Mouse (Mus musculus) embryonic facial prominence, embryonic 11.5 days (tissue): Measurements from ENCODE around the gene Neu1. TPM values are rescaled to one million over a fixed set of nuclear protein-coding genes. Genes with fewer than 3 reads are reported as not detected.
"Not testable (repeated sequence)": the region's sequence is repeated elsewhere in the genome, so short reads cannot be mapped to it uniquely, and the experiment has no call there.

Source experiments
- ATAC-seq: fragments of 200-750 bp; cut with Nextera tagmentation; replicated peaks from 2 replicates; pipeline ENCODE4 v1.8.0; 2017; ENCODE audit warnings: low read depth; ENCODE audit not compliant: insufficient number of reproducible peaks, low FRiP score, low TSS enrichment
- DNase-seq: peaks from one replicate; pipeline ENCODE4 v3.0.0-alpha.2; 2015; ENCODE audit warnings: low spot score
- H3K27ac ChIP-seq: fragments of 300-500 bp; sonication (generic); replicated peaks from 2 replicates; pipeline ENCODE4 v1.5.1; 2014; ENCODE audit warnings: mild to moderate bottlenecking, low read depth, low read length, control low read depth
- H3K27me3 ChIP-seq: fragments of 300-500 bp; sonication (generic); 2 replicates; pipeline ENCODE4 v1.6.1; 2014; ENCODE audit warnings: mild to moderate bottlenecking, low read length, moderate library complexity, mixed read lengths; ENCODE audit not compliant: control insufficient read depth, insufficient read depth
- H3K36me3 ChIP-seq: fragments of 300-500 bp; sonication (generic); replicated peaks from 2 replicates; pipeline ENCODE4 v1.6.1; 2014; ENCODE audit warnings: low read depth, mild to moderate bottlenecking, low read length, moderate library complexity, mixed read lengths; ENCODE audit not compliant: control insufficient read depth, insufficient read depth
- H3K4me1 ChIP-seq: fragments of 300-500 bp; sonication (generic); 2 replicates; pipeline ENCODE4 v1.6.1; 2014; ENCODE audit warnings: low read length, mixed read lengths; ENCODE audit not compliant: control insufficient read depth, insufficient read depth
- H3K4me2 ChIP-seq: fragments of 300-500 bp; sonication (generic); 2 replicates; pipeline ENCODE4 v1.6.1; 2014; ENCODE audit warnings: low read depth, mild to moderate bottlenecking, control low read depth, low read length, moderate library complexity
- H3K4me3 ChIP-seq: fragments of 300-500 bp; sonication (generic); 2 replicates; pipeline ENCODE4 v1.5.1; 2014; ENCODE audit warnings: low read depth, low read length, control low read depth
- H3K9ac ChIP-seq: fragments of 300-500 bp; sonication (generic); replicated peaks from 2 replicates; pipeline ENCODE4 v1.6.1; 2014; ENCODE audit warnings: mild to moderate bottlenecking, control low read depth, low read length
- H3K9me3 ChIP-seq: fragments of 300-500 bp; sonication (generic); replicated peaks from 2 replicates; pipeline ENCODE4 v1.6.1; 2016; ENCODE audit warnings: mild to moderate bottlenecking, low read length, inconsistent platforms, mixed read lengths; ENCODE audit not compliant: control insufficient read depth
- WGBS: fragments of 180-500 bp; shearing (Covaris S2); extraction: QIAGEN DNeasy Blood & Tissue Kit; methylation state at CpG from one replicate; pipeline ENCODE4 v1.1.7; 2014; 5-methylcytosine and 5-hydroxymethylcytosine counted together
- polyA plus RNA-seq: library from polyadenylated mRNA; unstranded; fragments of >200 nt; fragmentation: Nextera tagmentation; extraction: Ambion mirVana; gene quantifications from 2 replicates; pipeline ENCODE4 v1.2.1, GENCODE M21; 2014

The Neu1 gene
- polyA plus RNA-seq, 1 experiment from 2014 or later: 10.9 TPM

GRCm38 (mm10) chr17:34953258-34953657 is 22.2 kb downstream of the Neu1 start:
- peaks cover 4% of the 10 kb centered on the region; the same call in 1 of the 2 replicates for H3K4me1 ChIP-seq
- no peak overlapping the region for H3K4me2 ChIP-seq
- ATAC-seq (no peak), DNase-seq (no peak)
- no peak overlapping the region for H3K4me3 ChIP-seq
- 92% methylated on average over 3 of the region's 3 CpGs for WGBS
- no peaks in the 10 kb centered on the region for H3K9me3 ChIP-seq
- peaks cover 12% of the 10 kb centered on the region for H3K36me3 ChIP-seq
- no peaks in the 10 kb centered on the region for H3K27me3 ChIP-seq
- H3K9ac ChIP-seq: no peak overlapping the region
- H3K27ac ChIP-seq: no peak overlapping the region

- DNase-seq (no peak), ATAC-seq (no peak)
- Histone ChIP-seq H3K27me3 (no peaks in the 10 kb centered on the region), H3K4me3 (no peak overlapping the region), H3K9ac (no peak overlapping the region), H3K36me3 (peaks cover 12% of the 10 kb centered on the region), H3K9me3 (no peaks in the 10 kb centered on the region), H3K4me2 (no peak overlapping the region), H3K27ac (no peak overlapping the region), H3K4me1 (peaks cover 4% of the 10 kb centered on the region; the same call in 1 of the 2 replicates)
- WGBS: 84% methylated on average over 4 of the region's 4 CpGs
Measured at GRCm38 (mm10) chr17:34953904-34954303, 22.9 kb downstream of the Neu1 start.

- no peak overlapping the region for H3K27ac ChIP-seq
- H3K9ac ChIP-seq: no peak overlapping the region
- H3K27me3 ChIP-seq: no peaks in the 10 kb centered on the region
- H3K4me3 ChIP-seq: no peak overlapping the region
- no peak overlapping the region for H3K4me2 ChIP-seq
- no peak for ATAC-seq
- H3K9me3 ChIP-seq: no peaks in the 10 kb centered on the region
- DNase-seq: no peak
- H3K4me1 ChIP-seq: peaks cover 4% of the 10 kb centered on the region; the same call in 1 of the 2 replicates
- H3K36me3 ChIP-seq: peaks cover 9% of the 10 kb centered on the region
- WGBS: 54% methylated on average over 4 of the region's 4 CpGs
Measured at GRCm38 (mm10) chr17:34954831-34955230, 23.8 kb downstream of the Neu1 start.

GRCm38 (mm10) chr17:34955884-34956283 is 24.8 kb downstream of the Neu1 start:
- ATAC-seq (no peak), DNase-seq (no peak)
- no peak overlapping the region for H3K4me3 ChIP-seq
- H3K27ac ChIP-seq: no peak overlapping the region
- H3K9me3 ChIP-seq: no peaks in the 10 kb centered on the region
- H3K9ac ChIP-seq: no peak overlapping the region
- no peak overlapping the region for H3K4me2 ChIP-seq
- H3K27me3 ChIP-seq: no peaks in the 10 kb centered on the region
- H3K4me1 ChIP-seq: no peaks in the 10 kb centered on the region
- WGBS: 77% methylated on average over 3 of the region's 3 CpGs
- H3K36me3 ChIP-seq: no peaks in the 10 kb centered on the region; the same call in 1 of the 2 replicates

- no peak overlapping the region for H3K9ac ChIP-seq
- H3K9me3 ChIP-seq: no peaks in the 10 kb centered on the region
- H3K4me2 ChIP-seq: no peak overlapping the region
- 32% methylated on average over 1 of the region's 1 CpGs for WGBS
- no peaks in the 10 kb centered on the region for H3K4me1 ChIP-seq
- no peak overlapping the region for H3K27ac ChIP-seq
- H3K27me3 ChIP-seq: no peaks in the 10 kb centered on the region
- ATAC-seq: no peak
- no peaks in the 10 kb centered on the region for H3K36me3 ChIP-seq
- H3K4me3 ChIP-seq: no peak overlapping the region
- DNase-seq: no peak
Measured at GRCm38 (mm10) chr17:34956340-34956739, 25.3 kb downstream of the Neu1 start.

- H3K27me3 ChIP-seq, DNase-seq, H3K4me1 ChIP-seq, H3K27ac ChIP-seq, H3K4me2 ChIP-seq, H3K9ac ChIP-seq, H3K9me3 ChIP-seq, H3K4me3 ChIP-seq, ATAC-seq, H3K36me3 ChIP-seq: not testable (repeated sequence)
- 21% methylated on average over 11 of the region's 40 CpGs for WGBS
Measured at GRCm38 (mm10) chr17:34957291-34957690, 26.2 kb downstream of the Neu1 start.

DNA sequence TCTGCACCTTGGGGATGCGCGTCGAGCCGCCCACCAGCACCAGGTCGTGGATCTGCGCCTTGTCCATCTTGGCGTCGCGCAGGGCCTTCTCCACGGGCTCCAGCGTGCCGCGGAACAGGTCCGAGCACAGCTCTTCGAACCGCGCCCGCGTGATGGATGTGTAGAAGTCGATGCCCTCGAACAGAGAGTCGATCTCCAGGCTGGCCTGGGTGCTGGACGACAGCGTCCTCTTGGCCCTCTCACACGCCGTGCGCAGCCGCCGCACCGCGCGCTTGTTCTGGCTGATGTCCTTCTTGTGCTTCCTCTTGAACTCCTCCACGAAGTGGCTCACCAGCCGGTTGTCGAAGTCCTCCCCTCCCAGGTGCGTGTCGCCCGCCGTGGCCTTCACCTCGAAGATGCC is 26.9 kb downstream of the Neu1 start:
- H3K36me3 ChIP-seq, H3K27me3 ChIP-seq, H3K9ac ChIP-seq, H3K4me2 ChIP-seq, H3K9me3 ChIP-seq, H3K4me3 ChIP-seq, ATAC-seq, H3K4me1 ChIP-seq, H3K27ac ChIP-seq, DNase-seq: not testable (repeated sequence)
- 28% methylated on average over 24 of the region's 40 CpGs for WGBS

DNA sequence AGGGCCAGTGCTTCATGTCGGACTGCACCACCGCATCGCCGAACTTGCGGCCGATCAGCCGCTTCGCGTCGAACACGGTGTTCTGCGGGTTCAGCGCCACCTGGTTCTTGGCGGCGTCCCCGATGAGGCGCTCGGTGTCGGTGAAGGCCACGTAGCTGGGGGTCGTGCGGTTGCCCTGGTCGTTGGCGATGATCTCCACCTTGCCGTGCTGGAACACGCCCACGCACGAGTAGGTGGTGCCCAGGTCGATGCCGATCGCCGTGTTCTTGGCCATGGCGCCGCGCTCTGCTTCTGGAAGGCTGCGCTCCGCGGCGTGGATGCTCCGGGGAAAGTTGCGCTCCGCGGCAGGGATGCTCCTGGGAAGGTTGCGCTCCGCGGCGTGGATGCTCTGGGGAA is 27.7 kb downstream of the Neu1 start:
- H3K9me3 ChIP-seq, H3K36me3 ChIP-seq, H3K4me1 ChIP-seq, H3K27me3 ChIP-seq, DNase-seq, H3K9ac ChIP-seq, H3K27ac ChIP-seq: not testable (repeated sequence)
- Histone ChIP-seq H3K4me2 (peak overlapping the region; percentile 53), H3K4me3 (0 out of 2 replicates have a peak overlapping the region, but pooled peaks have one; percentile 17)
- WGBS: 2% methylated on average over 17 of the region's 47 CpGs
- ATAC-seq: peak; percentile 35; the same call in 1 of the 2 replicates
